Mouse (Mus musculus) megakaryocyte, embryonic 14.5 days (primary cell): ENCODE measurements at regions not wholly inside any gene's neighbourhood (a gene's known extent, or its start where the extent isn't known, plus 50 kb on each side); places are given as distances from the start of the nearest gene placed in this dataset.

Experiments used
- FLI1 ChIP-seq: IDR thresholded peaks from 2 replicates; pipeline ENCODE4 v1.6.1; 2012; ENCODE audit warnings: low read length, inconsistent platforms, mixed read lengths
- GATA1 ChIP-seq: IDR thresholded peaks from 3 replicates; pipeline ENCODE4 v1.6.1; 2012; ENCODE audit warnings: mixed read lengths, low read length, inconsistent platforms, borderline replicate concordance

DNA sequence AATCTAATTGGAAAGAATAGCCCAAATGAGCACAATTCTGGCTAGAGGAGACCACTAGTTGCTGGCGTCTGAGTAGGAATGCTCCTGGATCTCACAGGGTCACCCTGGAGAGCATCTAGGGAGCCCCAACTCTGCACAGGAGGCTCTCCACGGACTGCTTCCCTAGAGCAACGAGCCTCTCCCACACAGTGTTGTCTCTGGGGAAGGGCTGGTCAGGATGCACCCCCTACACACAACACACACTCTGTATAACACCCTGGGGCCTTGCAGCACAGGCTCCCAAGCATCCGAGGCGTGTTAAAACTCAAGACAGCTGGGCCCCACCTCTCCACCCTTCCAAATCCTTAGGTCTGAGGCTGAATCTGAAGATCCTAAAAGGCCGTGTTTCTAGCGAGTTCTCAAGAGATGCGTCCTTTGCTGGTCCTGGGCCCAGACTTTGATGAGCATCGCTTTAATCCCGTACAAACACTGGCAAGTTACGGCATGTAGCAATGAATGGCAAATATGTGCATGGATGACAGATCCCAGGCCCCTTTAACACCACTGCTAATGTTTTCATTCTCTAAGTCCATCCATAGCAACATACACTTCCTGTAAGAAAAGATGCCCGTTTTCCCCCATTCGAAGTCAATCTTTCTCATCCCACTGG lies 56.4 kb upstream of the Ubl3 start:
- TF ChIP-seq GATA1 = no peak
- TF ChIP-seq FLI1 = no peak
